Mouse (Mus musculus) liver, embryonic 15.5 days (tissue): ENCODE measurements around the gene Dleu7. TPM values are rescaled to one million over a fixed set of nuclear protein-coding genes. Genes with fewer than 3 reads are reported as not detected.

Experiments used
- ATAC-seq: fragments of 200-750 bp; cut with Nextera tagmentation; 2 replicates; pipeline ENCODE4 v1.8.0; 2017; ENCODE audit warnings: moderate number of reproducible peaks, mild to moderate bottlenecking, moderate library complexity; ENCODE audit not compliant: insufficient read depth
- H3K27ac ChIP-seq: fragments of 300-500 bp; sonication (generic); replicated peaks from 2 replicates; pipeline ENCODE4 v1.5.1; 2015; ENCODE audit warnings: mild to moderate bottlenecking, inconsistent platforms
- H3K27me3 ChIP-seq: fragments of 300-500 bp; sonication (generic); 2 replicates; pipeline ENCODE4 v1.6.1; 2015; ENCODE audit warnings: mild to moderate bottlenecking, inconsistent platforms
- H3K36me3 ChIP-seq: fragments of 300-500 bp; sonication (generic); replicated peaks from 2 replicates; pipeline ENCODE4 v1.6.1; 2015; ENCODE audit warnings: moderate library complexity, mild to moderate bottlenecking, inconsistent platforms
- H3K4me1 ChIP-seq: fragments of 300-500 bp; sonication (generic); replicated peaks from 2 replicates; pipeline ENCODE4 v1.6.1; 2015; ENCODE audit warnings: inconsistent platforms
- H3K4me2 ChIP-seq: fragments of 300-500 bp; sonication (generic); 2 replicates; pipeline ENCODE4 v1.6.1; 2015; ENCODE audit warnings: moderate library complexity, mild to moderate bottlenecking, inconsistent platforms
- H3K4me3 ChIP-seq: fragments of 300-500 bp; sonication (generic); replicated peaks from 2 replicates; pipeline ENCODE4 v1.5.1; 2015; ENCODE audit warnings: mild to moderate bottlenecking, inconsistent platforms
- H3K9ac ChIP-seq: fragments of 300-500 bp; sonication (generic); 2 replicates; pipeline ENCODE4 v1.6.1; 2015; ENCODE audit warnings: moderate library complexity, mild to moderate bottlenecking, inconsistent platforms
- H3K9me3 ChIP-seq: fragments of 300-500 bp; sonication (generic); replicated peaks from 2 replicates; pipeline ENCODE4 v1.6.1; 2016; ENCODE audit warnings: inconsistent platforms
- WGBS: fragments of 180-500 bp; shearing (Covaris S2); methylation state at CpG from one replicate; pipeline ENCODE4 v1.1.7; 2015; ENCODE audit warnings: mixed read lengths; ENCODE audit not compliant: insufficient replicate concordance; 5-methylcytosine and 5-hydroxymethylcytosine counted together
- polyA plus RNA-seq: library from polyadenylated mRNA; unstranded; fragments of >200 nt; fragmentation: Nextera tagmentation; extraction: Ambion mirVana; gene quantifications from 2 replicates; pipeline ENCODE4 v1.2.1, GENCODE M21; 2015

The Dleu7 gene
- polyA plus RNA-seq, 1 experiment from 2014 or later: 0.20 TPM

DNA sequence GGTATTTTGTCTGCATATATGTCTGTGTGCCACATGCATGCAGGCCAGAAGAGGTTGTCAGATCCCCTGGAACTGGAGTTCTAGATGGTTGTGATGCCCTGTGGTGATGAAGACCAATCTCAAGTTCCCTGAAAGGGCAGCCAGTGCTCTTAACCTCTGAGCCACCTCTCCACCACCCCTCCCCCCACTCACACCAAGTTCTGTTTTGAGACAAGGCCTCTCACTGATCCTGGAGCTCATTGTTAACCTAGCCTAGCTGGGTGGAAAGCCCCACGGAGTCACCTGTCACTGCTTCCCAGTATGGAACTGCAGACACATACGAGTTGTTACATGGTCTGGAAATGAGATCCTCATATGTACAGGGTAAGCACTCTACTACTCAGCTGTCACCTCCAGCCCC is 9.9 kb downstream of the Dleu7 start:
- ATAC-seq: no peak
- 58% methylated on average over 2 of the region's 2 CpGs for WGBS
- H3K36me3 ChIP-seq: no peaks in the 10 kb centered on the region
- no peaks in the 10 kb centered on the region for H3K4me1 ChIP-seq
- H3K27me3 ChIP-seq: no peaks in the 10 kb centered on the region
- no peaks in the 10 kb centered on the region for H3K9me3 ChIP-seq
- no peak overlapping the region for H3K9ac ChIP-seq
- no peak overlapping the region for H3K4me2 ChIP-seq
- H3K27ac ChIP-seq: no peak overlapping the region
- H3K4me3 ChIP-seq: no peak overlapping the region

DNA sequence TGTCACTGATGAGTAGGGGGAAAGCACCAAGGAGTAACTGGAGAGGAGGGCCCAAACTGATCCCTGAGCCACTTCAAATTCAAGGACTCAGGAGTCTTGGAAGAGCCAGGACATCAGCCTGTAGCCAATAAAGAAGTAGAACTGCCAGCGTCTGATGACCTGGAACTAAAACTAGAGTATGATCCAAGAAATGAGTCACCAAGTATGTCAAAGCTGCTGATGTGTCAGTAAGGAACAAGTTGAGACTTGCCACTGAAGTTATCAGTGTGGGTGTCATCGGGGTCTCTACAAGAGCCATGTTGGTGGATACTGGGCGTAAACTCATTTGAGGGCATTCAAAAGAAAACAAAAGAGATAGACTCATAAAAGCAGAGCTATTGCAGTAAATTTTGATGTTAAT is 19.2 kb downstream of the Dleu7 start:
- Histone ChIP-seq H3K4me3 (no peak overlapping the region), H3K36me3 (no peaks in the 10 kb centered on the region), H3K27me3 (no peaks in the 10 kb centered on the region), H3K4me1 (no peaks in the 10 kb centered on the region), H3K27ac (no peak overlapping the region), H3K4me2 (no peak overlapping the region), H3K9me3 (no peaks in the 10 kb centered on the region), H3K9ac (no peak overlapping the region)
- no peak for ATAC-seq
- WGBS: 74% methylated on average over 3 of the region's 3 CpGs

DNA sequence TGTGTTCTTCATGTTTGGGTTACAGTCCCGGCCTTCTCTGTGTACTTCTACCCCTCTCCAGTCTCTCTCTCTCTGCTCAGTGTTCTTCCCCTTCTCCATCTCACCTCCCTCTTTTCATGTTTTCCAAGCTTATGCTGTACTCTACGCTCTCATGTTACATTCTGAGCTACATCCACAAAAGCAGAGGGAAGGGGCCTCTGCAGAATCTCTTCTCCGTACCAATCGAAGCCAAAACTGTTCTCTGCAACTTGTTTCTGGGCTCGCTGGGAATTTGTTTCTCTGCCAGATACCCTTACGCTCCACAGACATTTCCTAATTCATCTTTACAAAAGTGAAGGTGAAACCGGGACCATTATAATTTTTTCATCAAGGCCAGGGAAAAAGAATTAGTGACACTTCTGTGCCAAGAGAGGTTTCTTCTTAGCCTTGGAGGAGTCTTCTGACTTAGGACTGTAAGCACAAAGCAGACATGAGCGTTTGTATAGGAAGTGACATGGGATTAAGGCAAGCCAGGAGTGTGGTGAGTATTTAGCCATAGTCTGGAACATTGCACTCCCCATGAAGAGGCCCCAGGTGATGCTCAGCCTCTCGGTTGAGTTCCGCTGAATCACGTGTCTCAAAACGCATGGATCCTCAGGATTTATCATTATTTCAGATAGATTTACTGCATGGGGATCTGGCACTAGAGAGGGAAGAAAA is 22.0 kb downstream of the Dleu7 start:
- Histone ChIP-seq H3K4me2 (no peak overlapping the region), H3K36me3 (no peaks in the 10 kb centered on the region), H3K4me3 (no peak overlapping the region), H3K4me1 (no peaks in the 10 kb centered on the region), H3K9me3 (no peaks in the 10 kb centered on the region), H3K27ac (no peak overlapping the region), H3K27me3 (no peaks in the 10 kb centered on the region), H3K9ac (no peak overlapping the region)
- no peak for ATAC-seq
- WGBS: 69% methylated on average over 12 of the region's 12 CpGs

DNA sequence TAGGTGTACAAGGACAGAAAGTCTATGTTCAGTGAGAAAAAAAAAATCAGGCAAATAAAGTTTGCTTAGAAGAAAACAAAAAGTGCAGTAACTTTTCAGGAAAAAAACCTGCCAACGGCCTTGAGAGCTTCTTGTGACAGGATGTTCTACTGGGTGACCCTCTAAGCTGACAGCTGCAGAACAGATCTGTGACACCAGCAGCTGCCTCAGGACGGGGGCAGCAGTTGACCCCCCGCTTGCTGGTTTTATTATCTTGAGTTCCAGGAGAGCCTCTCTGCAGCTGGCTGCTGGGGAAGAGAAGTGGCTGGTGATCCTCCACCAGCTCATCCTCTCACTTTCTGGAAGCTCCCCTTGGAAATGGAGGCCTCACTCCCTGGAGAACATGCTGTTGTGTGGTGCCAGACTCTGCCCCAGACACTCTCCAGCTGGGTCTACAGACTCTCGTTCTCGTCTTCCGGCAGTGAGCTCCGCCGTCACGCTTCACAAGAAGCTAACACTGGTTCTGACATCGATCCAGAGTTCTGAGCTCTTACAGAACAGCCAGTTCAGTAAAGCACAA is 33.8 kb downstream of the Dleu7 start:
- Histone ChIP-seq H3K4me1 (no peaks in the 10 kb centered on the region), H3K27ac (no peak overlapping the region), H3K36me3 (no peaks in the 10 kb centered on the region), H3K4me2 (no peak overlapping the region), H3K9me3 (no peaks in the 10 kb centered on the region), H3K27me3 (no peaks in the 10 kb centered on the region), H3K9ac (no peak overlapping the region), H3K4me3 (no peak overlapping the region)
- no peak for ATAC-seq
- 54% methylated on average over 10 of the region's 10 CpGs for WGBS

DNA sequence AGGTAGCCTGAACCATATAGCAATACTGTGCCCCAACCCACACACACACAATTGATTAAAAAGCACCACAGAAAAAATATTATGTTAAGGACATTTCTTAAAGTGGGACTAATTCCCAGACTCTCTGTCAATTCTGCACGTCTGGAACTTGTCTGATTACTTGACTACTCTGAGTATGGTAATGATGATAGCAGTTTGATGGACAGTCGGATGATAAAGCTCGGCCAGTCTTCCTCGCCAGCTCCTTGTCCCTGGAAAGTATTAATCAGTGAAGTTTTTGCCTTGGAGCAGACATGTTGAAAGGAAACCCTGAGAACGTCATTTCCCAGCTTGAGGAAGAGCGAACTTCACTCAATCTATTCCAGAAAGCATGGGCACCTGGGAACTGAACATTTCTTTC is 34.7 kb downstream of the Dleu7 start:
- Histone ChIP-seq H3K4me1 (no peaks in the 10 kb centered on the region), H3K9me3 (no peaks in the 10 kb centered on the region), H3K36me3 (no peaks in the 10 kb centered on the region), H3K27ac (no peak overlapping the region), H3K4me3 (no peak overlapping the region), H3K27me3 (no peaks in the 10 kb centered on the region), H3K4me2 (no peak overlapping the region), H3K9ac (no peak overlapping the region)
- WGBS: 28% methylated on average over 6 of the region's 6 CpGs
- ATAC-seq: no peak

DNA sequence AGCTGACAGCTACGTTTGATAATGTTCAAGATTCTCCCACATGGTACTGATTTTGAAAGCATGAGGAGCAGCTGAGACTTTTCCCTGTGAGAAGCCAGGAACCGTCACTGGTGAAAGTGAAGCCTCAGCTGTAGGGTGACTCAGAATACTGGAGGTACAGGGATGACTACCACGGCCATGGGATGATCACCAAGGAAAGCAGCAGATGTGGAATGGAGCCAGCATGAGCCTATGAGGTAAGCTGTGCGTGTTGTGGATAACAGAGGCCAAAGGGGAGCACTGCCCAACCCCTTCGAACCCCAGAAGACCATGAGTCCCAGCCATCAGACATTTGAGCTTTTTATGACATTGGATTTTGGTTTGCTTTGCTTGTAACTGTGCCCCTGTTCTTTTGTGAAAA is 36.8 kb downstream of the Dleu7 start:
- Histone ChIP-seq H3K9me3 (no peaks in the 10 kb centered on the region), H3K4me2 (no peak overlapping the region), H3K27ac (no peak overlapping the region), H3K9ac (no peak overlapping the region), H3K4me3 (no peak overlapping the region), H3K4me1 (no peaks in the 10 kb centered on the region), H3K36me3 (no peaks in the 10 kb centered on the region), H3K27me3 (no peaks in the 10 kb centered on the region)
- WGBS: 54% methylated on average over 5 of the region's 5 CpGs
- no peak for ATAC-seq

DNA sequence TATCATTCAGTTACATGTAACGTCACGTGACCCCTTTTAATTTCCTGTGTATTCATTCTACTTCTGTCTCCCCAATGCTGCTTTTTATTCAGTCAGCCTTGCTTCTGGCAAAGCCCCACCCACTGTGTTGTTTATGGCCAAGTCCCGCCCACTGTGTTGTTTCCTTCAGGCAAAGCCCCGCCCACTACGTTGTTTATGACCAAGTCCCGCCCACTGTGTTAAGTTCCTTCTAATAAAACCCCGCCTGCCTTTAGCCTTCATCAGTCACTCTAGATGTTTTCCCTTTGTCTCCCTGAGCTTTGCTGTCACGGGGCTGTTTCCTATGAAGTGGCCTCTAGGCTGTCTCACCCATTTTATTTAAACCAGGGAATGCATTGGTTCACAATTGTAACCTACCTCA is 38.5 kb downstream of the Dleu7 start:
- 43% methylated on average over 8 of the region's 8 CpGs for WGBS
- no peaks in the 10 kb centered on the region for H3K27me3 ChIP-seq
- H3K4me3 ChIP-seq: no peak overlapping the region
- H3K27ac ChIP-seq: no peak overlapping the region
- no peaks in the 10 kb centered on the region for H3K36me3 ChIP-seq
- ATAC-seq: no peak
- no peaks in the 10 kb centered on the region for H3K9me3 ChIP-seq
- no peak overlapping the region for H3K9ac ChIP-seq
- H3K4me1 ChIP-seq: no peaks in the 10 kb centered on the region
- no peak overlapping the region for H3K4me2 ChIP-seq

DNA sequence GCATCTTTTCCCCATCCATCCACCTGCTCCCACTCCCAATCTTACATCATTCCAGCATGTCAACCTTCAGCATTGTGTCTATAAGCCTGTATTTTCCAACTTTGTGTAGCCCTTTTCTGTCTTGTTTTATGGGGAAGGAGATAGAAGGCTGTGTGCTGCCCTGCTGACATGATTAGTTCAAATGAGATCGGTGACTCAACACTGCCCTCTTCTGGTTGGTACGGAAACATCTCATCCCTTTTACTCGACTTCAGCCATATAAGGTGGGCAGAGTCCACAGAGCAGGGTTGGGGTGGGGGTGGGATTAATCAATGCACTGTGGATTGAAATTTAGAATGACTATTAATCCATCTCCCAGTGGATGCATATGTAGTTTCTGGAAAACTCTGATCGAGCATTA is 40.8 kb downstream of the Dleu7 start:
- H3K9me3 ChIP-seq: no peaks in the 10 kb centered on the region
- H3K9ac ChIP-seq: no peak overlapping the region
- no peak overlapping the region for H3K4me3 ChIP-seq
- H3K36me3 ChIP-seq: no peaks in the 10 kb centered on the region
- 4% methylated on average over 4 of the region's 4 CpGs for WGBS
- ATAC-seq: no peak
- no peaks in the 10 kb centered on the region for H3K27me3 ChIP-seq
- no peak overlapping the region for H3K4me2 ChIP-seq
- no peaks in the 10 kb centered on the region for H3K4me1 ChIP-seq
- H3K27ac ChIP-seq: no peak overlapping the region

DNA sequence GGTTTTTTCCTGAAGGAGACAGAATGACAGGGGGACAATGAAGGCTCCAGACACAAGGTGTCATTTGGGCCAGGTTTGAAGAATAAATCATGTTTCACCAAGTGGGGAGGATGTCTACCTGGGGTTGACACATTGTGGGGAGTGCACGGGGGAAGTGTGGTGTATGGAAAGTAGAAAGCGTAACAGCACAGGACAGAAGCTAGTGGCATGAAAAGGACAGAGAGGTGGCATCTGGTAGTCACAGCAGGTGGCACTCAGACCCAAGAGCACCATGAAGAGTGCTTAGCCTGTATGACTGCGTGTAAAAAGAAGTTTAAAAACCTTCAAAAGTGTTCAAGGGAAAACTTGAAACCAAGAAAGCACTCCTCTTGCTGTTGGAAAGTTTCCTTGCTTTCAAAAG is 42.8 kb downstream of the Dleu7 start:
- no peak overlapping the region for H3K4me3 ChIP-seq
- no peak for ATAC-seq
- no peaks in the 10 kb centered on the region for H3K36me3 ChIP-seq
- H3K9me3 ChIP-seq: no peaks in the 10 kb centered on the region
- H3K27ac ChIP-seq: no peak overlapping the region
- 61% methylated on average over 3 of the region's 3 CpGs for WGBS
- no peaks in the 10 kb centered on the region for H3K4me1 ChIP-seq
- no peak overlapping the region for H3K4me2 ChIP-seq
- H3K27me3 ChIP-seq: no peaks in the 10 kb centered on the region
- no peak overlapping the region for H3K9ac ChIP-seq

DNA sequence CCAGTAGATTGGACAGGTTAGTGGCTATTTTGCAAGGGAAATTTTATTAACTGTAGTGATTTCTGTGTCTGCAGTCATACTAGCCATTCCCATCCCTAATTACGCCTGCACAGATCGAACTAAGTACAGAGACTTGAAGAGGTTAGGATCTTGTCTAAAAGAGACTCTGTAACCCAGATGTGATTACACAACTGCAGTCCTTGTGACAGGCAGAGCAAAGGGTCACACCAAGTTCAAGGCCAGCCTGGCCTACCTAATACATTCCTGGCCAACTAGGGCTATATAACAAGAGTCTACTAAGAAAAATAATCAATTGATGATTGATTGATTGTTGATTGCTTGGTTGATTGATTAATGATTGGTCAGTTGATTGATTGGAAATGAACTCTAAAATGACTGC is 43.6 kb downstream of the Dleu7 start:
- Histone ChIP-seq H3K9ac (no peak overlapping the region), H3K27me3 (no peaks in the 10 kb centered on the region), H3K4me1 (no peaks in the 10 kb centered on the region), H3K36me3 (no peaks in the 10 kb centered on the region), H3K9me3 (no peaks in the 10 kb centered on the region), H3K4me2 (no peak overlapping the region), H3K27ac (no peak overlapping the region), H3K4me3 (no peak overlapping the region)
- ATAC-seq: no peak
- WGBS: 66% methylated on average over 2 of the region's 2 CpGs

DNA sequence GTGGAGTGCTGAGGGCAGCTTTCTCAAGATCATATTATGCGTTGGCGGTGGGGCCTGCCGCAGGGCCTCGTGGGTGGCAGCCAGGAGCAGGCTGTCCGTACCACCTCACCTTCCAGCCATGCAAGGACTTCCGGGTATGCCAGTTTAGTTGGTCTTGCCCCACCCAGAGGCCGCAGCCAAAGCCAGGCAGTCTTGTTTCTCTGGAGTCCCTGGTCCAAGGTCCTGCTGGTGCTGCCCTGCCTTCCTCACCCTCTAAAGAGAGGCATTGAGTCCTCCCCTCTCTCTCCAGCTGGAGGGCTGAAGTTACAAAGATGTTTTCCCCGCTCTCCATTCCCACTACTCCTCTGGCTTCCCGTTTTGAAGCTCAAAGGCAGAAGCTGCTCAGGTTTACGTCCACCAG is 44.1 kb downstream of the Dleu7 start:
- no peaks in the 10 kb centered on the region for H3K9me3 ChIP-seq
- no peaks in the 10 kb centered on the region for H3K27me3 ChIP-seq
- no peaks in the 10 kb centered on the region for H3K4me1 ChIP-seq
- H3K4me2 ChIP-seq: no peak overlapping the region
- no peak for ATAC-seq
- 68% methylated on average over 10 of the region's 10 CpGs for WGBS
- no peaks in the 10 kb centered on the region for H3K36me3 ChIP-seq
- no peak overlapping the region for H3K4me3 ChIP-seq
- no peak overlapping the region for H3K9ac ChIP-seq
- H3K27ac ChIP-seq: no peak overlapping the region

DNA sequence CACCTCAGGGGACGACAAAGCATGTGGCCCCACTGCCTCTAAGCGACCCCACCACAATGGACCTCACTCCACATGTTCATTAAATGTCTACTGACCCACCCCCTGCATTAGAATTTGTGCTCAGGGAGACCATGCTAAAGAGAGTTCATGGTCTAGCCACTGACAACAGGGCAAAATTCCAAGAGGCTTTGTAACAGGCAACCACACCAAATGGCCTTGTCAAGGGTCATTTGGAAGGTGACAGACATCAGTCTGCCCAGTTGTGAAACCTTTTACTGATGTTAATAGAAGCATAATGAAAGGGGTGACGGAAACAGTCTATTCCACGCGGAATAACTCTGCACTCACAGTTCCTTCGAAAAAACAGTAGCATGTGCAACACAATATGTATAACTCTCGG is 44.5 kb downstream of the Dleu7 start:
- Histone ChIP-seq H3K36me3 (no peaks in the 10 kb centered on the region), H3K4me2 (no peak overlapping the region), H3K27ac (no peak overlapping the region), H3K27me3 (no peaks in the 10 kb centered on the region), H3K4me1 (no peaks in the 10 kb centered on the region), H3K9ac (no peak overlapping the region), H3K9me3 (no peaks in the 10 kb centered on the region), H3K4me3 (no peak overlapping the region)
- 63% methylated on average over 7 of the region's 7 CpGs for WGBS
- ATAC-seq: no peak
